Mouse (Mus musculus): ENCODE measurements at regions not wholly inside any gene's neighbourhood (a gene's known extent, or its start where the extent isn't known, plus 50 kb on each side); places are given as distances from the start of the nearest gene placed in this dataset.

DNA sequence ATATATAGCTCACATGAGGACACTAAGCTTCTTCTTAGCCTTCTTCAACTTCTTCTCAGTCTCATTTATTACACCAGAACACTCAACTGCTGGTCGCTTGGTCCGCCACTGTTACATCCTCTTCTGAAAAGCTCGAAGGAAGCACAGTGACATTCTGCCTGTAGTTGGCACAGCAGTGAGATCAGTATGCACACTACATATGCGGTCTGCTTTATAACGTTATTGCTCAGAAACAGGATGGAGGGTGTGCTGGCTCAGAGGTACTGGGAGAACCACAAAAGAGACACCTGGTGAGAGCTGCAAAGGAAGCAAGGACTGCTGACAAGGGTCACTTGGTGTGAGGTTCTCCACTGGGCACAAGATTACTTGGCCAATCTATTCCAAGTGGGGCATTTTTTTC is 179.5 kb downstream of the Ets1 start:
- ATAC-seq (ENCODE audit: low FRiP score, low read depth): no peak

DNA sequence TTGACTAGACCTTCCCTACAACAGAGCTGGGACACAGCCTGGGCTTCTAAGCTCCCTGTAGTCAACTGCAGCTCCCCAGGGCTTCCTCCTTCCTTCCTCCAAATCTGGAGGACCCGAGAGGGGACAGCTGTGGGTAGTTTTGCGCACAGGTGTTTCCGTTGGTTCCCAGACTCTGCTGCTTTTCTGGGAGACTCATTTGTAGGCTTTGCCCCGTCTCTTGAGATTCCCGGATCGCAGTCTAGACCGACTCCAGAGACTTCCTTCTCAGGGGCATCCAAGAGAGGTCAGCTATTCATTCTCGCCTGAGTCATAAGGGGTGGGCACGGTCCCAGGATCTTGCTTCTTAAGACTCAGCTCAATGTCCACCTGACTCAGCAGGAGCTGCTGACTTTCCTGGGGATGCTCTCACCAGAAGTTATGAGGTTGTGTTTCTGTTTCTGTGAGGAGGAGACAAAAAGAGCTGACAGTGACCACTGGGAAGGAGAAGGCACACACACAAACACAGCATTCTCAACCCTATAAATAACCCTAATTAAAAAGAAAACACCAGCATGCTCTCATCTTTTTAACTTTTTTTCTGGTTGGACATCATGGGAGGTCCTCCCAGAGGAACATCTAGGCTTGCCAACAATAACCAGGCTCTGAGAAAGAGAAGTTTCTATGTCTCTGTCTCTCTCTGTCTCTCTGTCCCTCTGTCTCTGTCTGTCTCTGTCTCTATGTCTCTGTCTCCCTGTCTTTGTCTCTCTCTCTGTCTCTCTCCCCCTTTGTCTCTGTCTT is 180.8 kb downstream of the Ets1 start:
- Histone ChIP-seq H3K27ac (replicated peaks; ENCODE audit: low read depth, low read length) (no peak overlapping the region), H3K4me1 (ENCODE audit: control insufficient read depth, insufficient read depth, low read length) (no peaks in the 10 kb centered on the region), H3K36me3 (ENCODE audit: control insufficient read depth, insufficient read depth, low read length) (no peaks in the 10 kb centered on the region), H3K4me2 (replicated peaks; ENCODE audit: low read depth, low read length, severe bottlenecking) (no peak overlapping the region), H3K27me3 (ENCODE audit: control insufficient read depth, insufficient read depth, low read length) (no peaks in the 10 kb centered on the region), H3K9ac (ENCODE audit: low read depth, low read length, severe bottlenecking) (no peak overlapping the region), H3K4me3 (replicated peaks; ENCODE audit: low read length) (no peak overlapping the region), H3K9me3 (ENCODE audit: control insufficient read depth, low read length) (no peaks in the 10 kb centered on the region)
- TF ChIP-seq POLR2A (IDR thresholded peaks at IDR 0.05; ENCODE audit: borderline replicate concordance, extremely low read depth, insufficient read depth, insufficient read length): no peak
- WGBS: 52% methylated on average over 9 of the region's 9 CpGs
- DNase-seq (ENCODE audit: low spot score) (no peak), ATAC-seq (ENCODE audit: low FRiP score, low read depth) (no peak)

More for the DNA sequence above, 179.5 kb downstream of the Ets1 start:
- Histone ChIP-seq H3K4me1 (ENCODE audit: control insufficient read depth, insufficient read depth, low read length) (no peaks in the 10 kb centered on the region), H3K9ac (ENCODE audit: low read depth, low read length, severe bottlenecking) (no peak overlapping the region), H3K9me3 (ENCODE audit: control insufficient read depth, low read length) (no peaks in the 10 kb centered on the region), H3K4me3 (replicated peaks; ENCODE audit: low read length) (no peak overlapping the region), H3K4me2 (replicated peaks; ENCODE audit: low read depth, low read length, severe bottlenecking) (no peak overlapping the region), H3K36me3 (ENCODE audit: control insufficient read depth, insufficient read depth, low read length) (no peaks in the 10 kb centered on the region), H3K27me3 (ENCODE audit: control insufficient read depth, insufficient read depth, low read length) (no peaks in the 10 kb centered on the region), H3K27ac (replicated peaks; ENCODE audit: low read depth, low read length) (no peak overlapping the region)
- 83% methylated on average over 5 of the region's 5 CpGs for WGBS
- no peak for DNase-seq (ENCODE audit: low spot score)
- TF ChIP-seq POLR2A (IDR thresholded peaks at IDR 0.05; ENCODE audit: borderline replicate concordance, extremely low read depth, insufficient read depth, insufficient read length): no peak

DNA sequence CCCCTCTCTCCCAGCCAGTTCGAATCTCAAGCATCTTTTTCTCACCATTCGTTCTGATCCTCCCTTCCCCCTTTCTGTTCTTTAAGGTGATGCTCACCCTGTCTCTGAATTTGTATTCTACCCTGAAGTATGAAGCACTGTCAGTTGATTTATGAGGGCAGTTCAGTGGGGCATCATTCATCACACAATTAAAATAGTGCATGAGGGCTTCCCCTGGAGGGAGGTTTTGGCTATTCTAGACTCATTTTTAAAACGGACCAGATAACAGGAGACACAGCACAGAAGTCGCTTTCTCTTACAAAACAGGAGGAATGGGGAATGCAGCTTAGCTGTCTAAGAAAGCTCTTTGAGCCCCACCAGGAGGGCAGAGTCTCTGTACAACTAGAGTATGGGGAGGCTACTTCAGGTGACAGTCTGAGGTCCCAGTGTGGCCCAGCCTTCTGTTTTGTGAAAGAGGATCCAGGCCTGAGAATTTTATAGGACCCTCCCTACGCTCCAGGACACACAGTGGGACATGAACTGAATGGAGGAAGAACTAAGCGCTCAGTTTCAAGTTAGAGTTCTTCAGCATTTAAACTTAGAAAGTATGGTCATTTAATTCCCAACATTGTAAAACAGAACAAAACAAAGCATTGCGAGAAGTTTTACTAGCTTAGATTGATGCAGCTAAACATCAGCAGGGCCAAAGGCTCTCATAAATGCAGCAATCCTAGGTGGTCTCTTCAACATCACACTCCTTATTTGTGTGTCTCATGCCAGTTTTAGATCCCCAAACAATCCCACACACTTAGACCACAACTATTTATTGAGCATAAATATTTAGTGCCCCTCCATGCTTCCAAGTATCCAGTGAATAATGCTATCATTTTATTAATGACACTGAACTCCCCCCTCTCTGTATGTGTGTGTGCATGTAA is 181.7 kb downstream of the Ets1 start:
- ATAC-seq (ENCODE audit: low FRiP score, low read depth): no peak
- no peak for TF ChIP-seq POLR2A (IDR thresholded peaks at IDR 0.05; ENCODE audit: borderline replicate concordance, extremely low read depth, insufficient read depth, insufficient read length)

DNA sequence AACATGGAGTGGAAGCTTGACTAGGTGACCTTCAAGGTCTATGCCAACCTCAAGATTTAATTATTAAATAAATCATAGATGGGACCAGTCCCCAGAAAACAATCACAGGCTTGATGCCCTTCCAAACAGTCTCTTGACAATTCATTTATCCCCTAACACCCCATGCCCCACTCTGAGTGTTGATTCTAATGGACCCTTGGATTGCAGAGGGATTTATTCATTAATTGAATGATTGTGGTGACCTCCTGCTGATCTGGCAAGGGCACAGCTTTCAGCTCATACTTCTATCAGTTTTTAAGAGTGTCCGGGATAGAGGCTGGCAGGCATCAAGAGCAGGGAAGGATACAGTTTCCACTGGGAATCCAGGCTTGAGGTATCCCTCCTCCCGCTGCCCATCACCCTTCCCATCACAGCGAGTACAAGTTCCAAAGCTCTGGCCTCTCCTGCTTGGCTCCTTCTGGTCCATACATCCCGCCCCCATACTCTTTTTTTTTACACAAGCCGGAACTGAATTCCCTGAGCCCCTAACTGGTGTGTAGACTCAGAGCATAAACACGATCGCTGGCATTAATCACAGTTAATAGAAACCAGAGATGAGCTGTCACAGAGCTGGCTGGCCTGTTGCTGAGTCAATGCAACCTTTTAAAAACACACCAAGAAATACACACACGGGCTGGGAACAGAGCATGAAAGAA is 187.6 kb downstream of the Ets1 start:
- WGBS: 17% methylated on average over 8 of the region's 8 CpGs
- ATAC-seq (ENCODE audit: low FRiP score, low read depth): no peak

More for the DNA sequence above, 181.7 kb downstream of the Ets1 start:
- H3K4me2 ChIP-seq (replicated peaks; ENCODE audit: low read depth, low read length, severe bottlenecking): no peak overlapping the region
- H3K4me1 ChIP-seq (ENCODE audit: control insufficient read depth, insufficient read depth, low read length): no peaks in the 10 kb centered on the region
- H3K9ac ChIP-seq (ENCODE audit: low read depth, low read length, severe bottlenecking): no peak overlapping the region
- H3K27me3 ChIP-seq (ENCODE audit: control insufficient read depth, insufficient read depth, low read length): no peaks in the 10 kb centered on the region
- 49% methylated on average over 7 of the region's 7 CpGs for WGBS
- DNase-seq (ENCODE audit: low spot score): no peak
- H3K36me3 ChIP-seq (ENCODE audit: control insufficient read depth, insufficient read depth, low read length): no peaks in the 10 kb centered on the region
- H3K9me3 ChIP-seq (ENCODE audit: control insufficient read depth, low read length): no peaks in the 10 kb centered on the region
- no peak overlapping the region for H3K27ac ChIP-seq (replicated peaks; ENCODE audit: low read depth, low read length)
- no peak overlapping the region for H3K4me3 ChIP-seq (replicated peaks; ENCODE audit: low read length)

DNA sequence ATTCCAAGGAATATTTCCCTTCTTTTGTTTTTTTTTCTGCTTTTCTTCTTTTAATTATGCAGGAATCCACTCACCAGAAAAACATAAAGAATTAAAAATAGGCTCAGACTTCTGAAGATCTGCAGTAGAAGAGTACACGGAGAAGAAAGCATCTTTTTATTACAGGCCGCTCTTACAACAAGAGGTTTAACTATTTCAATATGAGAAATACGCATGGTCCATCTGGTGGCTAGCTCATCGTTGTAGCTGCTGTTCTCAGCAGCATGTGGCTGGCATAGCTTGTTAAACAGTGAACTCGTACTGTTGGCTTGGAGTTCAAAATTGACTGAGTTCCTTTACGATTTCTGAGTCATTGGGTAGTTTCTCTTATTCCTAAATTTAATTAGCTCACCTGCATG is 188.1 kb downstream of the Ets1 start:
- Histone ChIP-seq H3K4me3 (replicated peaks; ENCODE audit: low read length) (no peak overlapping the region), H3K4me2 (replicated peaks; ENCODE audit: low read depth, low read length, severe bottlenecking) (0 out of 2 replicates have a peak overlapping the region, but pooled peaks have one; percentile 19), H3K4me1 (ENCODE audit: control insufficient read depth, insufficient read depth, low read length) (peaks cover 5% of the 10 kb centered on the region; the same call in 1 of the 2 replicates), H3K36me3 (ENCODE audit: control insufficient read depth, insufficient read depth, low read length) (no peaks in the 10 kb centered on the region), H3K9ac (ENCODE audit: low read depth, low read length, severe bottlenecking) (no peak overlapping the region), H3K27ac (replicated peaks; ENCODE audit: low read depth, low read length) (no peak overlapping the region), H3K27me3 (ENCODE audit: control insufficient read depth, insufficient read depth, low read length) (no peaks in the 10 kb centered on the region), H3K9me3 (ENCODE audit: control insufficient read depth, low read length) (no peaks in the 10 kb centered on the region)
- peak; percentile 74 for DNase-seq (ENCODE audit: low spot score)
- TF ChIP-seq POLR2A (IDR thresholded peaks at IDR 0.05; ENCODE audit: borderline replicate concordance, extremely low read depth, insufficient read depth, insufficient read length): no peak
- 19% methylated on average over 6 of the region's 6 CpGs for WGBS
- peak; percentile 63 for ATAC-seq (ENCODE audit: low FRiP score, low read depth)

More for the DNA sequence above, 187.6 kb downstream of the Ets1 start:
- Histone ChIP-seq H3K36me3 (ENCODE audit: control insufficient read depth, insufficient read depth, low read length) (no peaks in the 10 kb centered on the region), H3K4me3 (replicated peaks; ENCODE audit: low read length) (no peak overlapping the region), H3K9me3 (ENCODE audit: control insufficient read depth, low read length) (no peaks in the 10 kb centered on the region), H3K27ac (replicated peaks; ENCODE audit: low read depth, low read length) (0 out of 2 replicates have a peak overlapping the region, but pooled peaks have one; percentile 19), H3K4me1 (ENCODE audit: control insufficient read depth, insufficient read depth, low read length) (peaks cover 5% of the 10 kb centered on the region; the same call in 1 of the 2 replicates), H3K27me3 (ENCODE audit: control insufficient read depth, insufficient read depth, low read length) (no peaks in the 10 kb centered on the region), H3K9ac (ENCODE audit: low read depth, low read length, severe bottlenecking) (no peak overlapping the region), H3K4me2 (replicated peaks; ENCODE audit: low read depth, low read length, severe bottlenecking) (peak overlapping the region; percentile 19; the same call in 1 of the 2 replicates)
- peak; percentile 76 for DNase-seq (ENCODE audit: low spot score)
- TF ChIP-seq POLR2A (IDR thresholded peaks at IDR 0.05; ENCODE audit: borderline replicate concordance, extremely low read depth, insufficient read depth, insufficient read length): no peak

Data from limb, embryonic 14.5 days (tissue).